Mouse (Mus musculus) stomach, postnatal 0 days (tissue): ENCODE measurements at regions not wholly inside any gene's neighbourhood (a gene's known extent, or its start where the extent isn't known, plus 50 kb on each side); places are given as distances from the start of the nearest gene placed in this dataset.

Experiments
- ATAC-seq: fragments of 200-750 bp; cut with Nextera tagmentation; 2 replicates; pipeline ENCODE4 v1.8.0; 2017; ENCODE audit not compliant: low FRiP score, low TSS enrichment
- DNase-seq: peaks from one replicate; pipeline ENCODE4 v3.0.0-alpha.2; 2016; ENCODE audit warnings: low spot score
- H3K27ac ChIP-seq: fragments of 300-500 bp; sonication (generic); replicated peaks from 2 replicates; pipeline ENCODE4 v1.5.1; 2014; ENCODE audit warnings: mild to moderate bottlenecking, control low read depth
- H3K27me3 ChIP-seq: fragments of 300-500 bp; sonication (generic); 2 replicates; pipeline ENCODE4 v1.6.1; 2014; ENCODE audit warnings: low read length; ENCODE audit not compliant: control insufficient read depth, insufficient read depth
- H3K36me3 ChIP-seq: fragments of 300-500 bp; sonication (generic); 2 replicates; pipeline ENCODE4 v1.6.1; 2014; ENCODE audit warnings: low read length, mixed read lengths; ENCODE audit not compliant: control insufficient read depth, insufficient read depth
- H3K4me1 ChIP-seq: fragments of 300-500 bp; sonication (generic); replicated peaks from 2 replicates; pipeline ENCODE4 v1.6.1; 2014; ENCODE audit warnings: antibody characterized with exemption; ENCODE audit not compliant: control insufficient read depth, insufficient read depth
- H3K4me2 ChIP-seq: fragments of 300-500 bp; sonication (generic); replicated peaks from 2 replicates; pipeline ENCODE4 v1.6.1; 2014; ENCODE audit warnings: low read depth, mild to moderate bottlenecking, control low read depth, moderate library complexity
- H3K4me3 ChIP-seq: fragments of 300-500 bp; sonication (generic); 2 replicates; pipeline ENCODE4 v1.5.1; 2014; ENCODE audit warnings: low read depth, low read length, control low read depth
- H3K9ac ChIP-seq: fragments of 300-500 bp; sonication (generic); 2 replicates; pipeline ENCODE4 v1.6.1; 2014; ENCODE audit warnings: mild to moderate bottlenecking, low read length, control low read depth, mixed read lengths
- H3K9me3 ChIP-seq: fragments of 300-500 bp; sonication (generic); 2 replicates; pipeline ENCODE4 v1.6.1; 2016; ENCODE audit warnings: low read length; ENCODE audit not compliant: control insufficient read depth
- CTCF ChIP-seq: IDR thresholded peaks from 2 replicates; pipeline ENCODE4 v1.5.1; 2016; ENCODE audit warnings: antibody characterized with exemption, low read depth, mild to moderate bottlenecking, moderate library complexity
- EP300 ChIP-seq: optimal IDR thresholded peaks from 2 replicates; pipeline ENCODE3; 2016; ENCODE audit warnings: antibody characterized with exemption
- WGBS: fragments of 180-500 bp; shearing (Covaris S2); extraction: QIAGEN DNeasy Blood & Tissue Kit; methylation state at CpG from one replicate; pipeline ENCODE4 v1.1.7; 2014; 5-methylcytosine and 5-hydroxymethylcytosine counted together

DNA sequence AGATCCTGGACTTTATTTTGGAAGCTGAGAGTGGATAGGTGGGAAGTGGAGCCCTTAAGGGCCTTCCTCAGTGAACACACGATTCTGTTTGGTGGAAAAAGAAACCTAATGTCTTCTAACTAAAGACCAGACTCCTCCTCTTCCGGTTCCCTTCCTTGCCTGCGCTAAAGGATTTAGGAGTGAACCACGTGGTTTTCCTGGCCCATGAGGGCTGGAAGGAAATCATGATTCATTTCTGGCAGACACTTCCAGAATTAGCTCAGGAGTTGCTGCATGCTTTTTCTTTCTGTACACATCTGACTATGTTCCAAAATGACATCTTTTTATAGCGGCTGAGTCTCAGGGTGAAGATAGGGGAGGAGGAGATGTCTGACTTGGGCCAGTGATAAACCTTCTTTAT is 109.8 kb downstream of the Drd1 start:
- H3K9ac ChIP-seq, result no peak overlapping the region
- H3K4me1 ChIP-seq, result no peaks in the 10 kb centered on the region
- H3K4me2 ChIP-seq, result no peak overlapping the region
- DNase-seq, result no peak
- H3K36me3 ChIP-seq, result no peaks in the 10 kb centered on the region
- WGBS, result 52% methylated on average over 5 of the region's 5 CpGs
- TF ChIP-seq CTCF, result no peak
- no peak for TF ChIP-seq EP300
- H3K9me3 ChIP-seq, result no peaks in the 10 kb centered on the region
- H3K4me3 ChIP-seq, result no peak overlapping the region
- no peaks in the 10 kb centered on the region for H3K27me3 ChIP-seq
- no peak overlapping the region for H3K27ac ChIP-seq
- no peak for ATAC-seq

- H3K36me3 ChIP-seq, result no peaks in the 10 kb centered on the region
- H3K27me3 ChIP-seq, result no peaks in the 10 kb centered on the region
- ATAC-seq, result no peak
- 86% methylated on average over 13 of the region's 13 CpGs for WGBS
- TF ChIP-seq EP300, result no peak
- no peak for TF ChIP-seq CTCF
- H3K9me3 ChIP-seq, result no peaks in the 10 kb centered on the region
- H3K9ac ChIP-seq, result no peak overlapping the region
- H3K4me1 ChIP-seq, result no peaks in the 10 kb centered on the region
- H3K4me2 ChIP-seq, result no peak overlapping the region
- H3K4me3 ChIP-seq, result no peak overlapping the region
- no peak for DNase-seq
- no peak overlapping the region for H3K27ac ChIP-seq
Observed at GRCm38 (mm10) chr13:53941005-53941747, 114.3 kb downstream of the Drd1 start.

GRCm38 (mm10) chr13:53935174-53935699 is 120.3 kb downstream of the Drd1 start:
- ATAC-seq, result no peak
- no peaks in the 10 kb centered on the region for H3K4me1 ChIP-seq
- H3K9me3 ChIP-seq, result no peaks in the 10 kb centered on the region
- H3K4me3 ChIP-seq, result no peak overlapping the region
- H3K27ac ChIP-seq, result no peak overlapping the region
- H3K9ac ChIP-seq, result no peak overlapping the region
- DNase-seq, result no peak
- H3K27me3 ChIP-seq, result no peaks in the 10 kb centered on the region
- H3K4me2 ChIP-seq, result no peak overlapping the region
- 79% methylated on average over 14 of the region's 14 CpGs for WGBS
- no peaks in the 10 kb centered on the region for H3K36me3 ChIP-seq
- TF ChIP-seq EP300 (no peak), CTCF (no peak)

DNA sequence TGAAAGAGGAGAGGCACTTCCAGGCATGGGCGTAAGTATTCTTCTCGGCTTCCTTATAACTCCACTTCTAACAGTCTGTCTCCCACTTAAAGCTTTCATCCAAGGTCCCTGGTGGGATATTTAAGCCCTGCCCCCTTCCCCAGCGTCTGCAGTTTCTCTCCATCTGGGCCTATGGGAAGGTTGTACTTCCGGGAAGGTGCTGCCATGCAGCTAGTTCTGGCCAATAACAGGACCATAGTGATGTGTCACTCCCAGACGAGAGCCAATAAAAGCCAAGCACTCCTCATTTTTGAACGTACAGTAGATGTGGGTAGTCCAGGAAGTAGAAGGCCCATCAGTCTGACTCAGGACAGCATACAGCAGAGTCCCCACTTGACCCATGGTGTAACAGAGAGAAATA is 121.0 kb downstream of the Drd1 start:
- H3K9ac ChIP-seq, result no peak overlapping the region
- TF ChIP-seq CTCF (no peak), EP300 (no peak)
- WGBS, result 86% methylated on average over 6 of the region's 6 CpGs
- H3K4me3 ChIP-seq, result no peak overlapping the region
- H3K4me2 ChIP-seq, result no peak overlapping the region
- ATAC-seq (no peak), DNase-seq (no peak)
- no peaks in the 10 kb centered on the region for H3K36me3 ChIP-seq
- H3K9me3 ChIP-seq, result no peaks in the 10 kb centered on the region
- H3K4me1 ChIP-seq, result no peaks in the 10 kb centered on the region
- no peaks in the 10 kb centered on the region for H3K27me3 ChIP-seq
- H3K27ac ChIP-seq, result no peak overlapping the region

DNA sequence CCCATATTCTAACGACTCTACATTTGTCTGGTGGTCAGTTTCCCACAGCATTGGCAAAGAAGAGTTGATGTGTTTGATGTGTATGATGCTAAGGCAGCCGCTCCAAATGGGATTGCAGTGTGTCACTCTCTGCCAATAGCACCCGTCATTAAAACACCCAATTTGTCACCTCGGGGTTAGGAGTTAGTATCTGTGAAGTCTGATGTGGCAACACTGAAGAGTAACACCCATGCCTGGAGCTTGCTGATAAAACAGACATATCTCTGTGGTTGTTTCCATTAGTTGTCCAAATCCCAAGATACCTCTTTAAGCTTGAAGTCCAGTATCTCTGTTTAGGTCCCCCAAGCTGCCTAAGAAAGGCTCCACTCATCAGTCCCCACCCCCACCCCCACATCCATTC is 129.4 kb downstream of the Drd1 start:
- no peak for DNase-seq
- Histone ChIP-seq H3K27me3 (no peaks in the 10 kb centered on the region), H3K9me3 (no peaks in the 10 kb centered on the region), H3K27ac (no peak overlapping the region), H3K9ac (no peak overlapping the region), H3K4me3 (no peak overlapping the region), H3K4me1 (no peaks in the 10 kb centered on the region), H3K36me3 (no peaks in the 10 kb centered on the region), H3K4me2 (no peak overlapping the region)
- ATAC-seq, result no peak
- 88% methylated on average over 4 of the region's 4 CpGs for WGBS
- TF ChIP-seq EP300 (no peak), CTCF (no peak)

DNA sequence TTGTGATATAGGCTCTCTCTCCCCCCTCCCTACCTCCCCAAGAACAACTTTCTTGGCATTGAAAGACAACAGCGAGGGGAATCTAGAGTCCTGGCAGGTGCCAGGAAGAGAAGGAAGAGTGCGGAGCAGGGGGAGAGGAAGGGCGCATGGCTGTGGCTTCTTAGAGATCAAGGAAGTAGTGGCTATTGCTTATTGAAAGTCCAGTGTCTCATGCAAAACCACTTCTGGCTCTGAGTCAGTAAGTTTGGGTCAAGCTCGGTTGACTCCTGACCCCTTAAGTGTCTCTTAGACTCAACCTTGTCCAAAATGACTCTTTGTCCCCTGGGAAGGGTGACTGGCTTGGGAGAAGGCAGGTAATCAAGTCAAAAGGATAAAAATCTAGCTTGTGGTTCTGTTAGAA is 131.1 kb downstream of the Drd1 start:
- Histone ChIP-seq H3K9me3 (no peaks in the 10 kb centered on the region), H3K36me3 (no peaks in the 10 kb centered on the region), H3K9ac (no peak overlapping the region), H3K4me1 (no peaks in the 10 kb centered on the region), H3K27me3 (no peaks in the 10 kb centered on the region), H3K4me2 (no peak overlapping the region), H3K27ac (no peak overlapping the region), H3K4me3 (no peak overlapping the region)
- ATAC-seq, result no peak
- no peak for DNase-seq
- no peak for TF ChIP-seq EP300
- TF ChIP-seq CTCF, result no peak
- WGBS, result 80% methylated on average over 4 of the region's 4 CpGs
